Mouse (Mus musculus): ENCODE data around the gene Mpped1.

DNA sequence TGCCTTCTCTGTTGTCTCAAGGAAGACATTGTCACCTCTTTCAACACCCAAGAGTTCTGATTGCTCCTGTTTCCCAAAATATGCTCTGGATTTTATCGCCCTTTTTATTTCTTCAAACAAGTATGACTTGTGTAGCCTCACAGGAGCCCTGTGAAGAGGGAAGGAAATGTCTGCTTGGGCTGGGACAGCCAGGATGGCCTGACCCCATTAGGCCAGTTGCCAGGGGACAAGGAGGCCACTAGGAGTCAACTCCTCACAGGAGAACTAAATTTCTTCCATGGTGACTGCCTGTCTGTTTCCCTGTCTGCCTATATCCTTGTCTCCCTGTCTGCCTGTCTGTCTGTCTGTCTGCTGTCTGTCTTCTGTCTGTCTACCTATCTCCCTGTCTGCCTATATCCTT, 37.2 kb upstream of the Mpped1 start:
- no peak for TF ChIP-seq POLR2A (IDR thresholded peaks at IDR 0.05; ENCODE audit: low read depth, low read length)
- no peak for TF ChIP-seq CTCF (IDR thresholded peaks at IDR 0.05; ENCODE audit: extremely low read depth, insufficient read depth, insufficient read length, insufficient replicate concordance)

Data from spleen, adult 2 months (tissue).